Mouse (Mus musculus): Measurements from ENCODE around the gene Unk.

Unk gene

GRCm38 (mm10) chr11:116030898-116031845 is 1.1 kb downstream of the Unk start:
- DNase-seq (ENCODE audit: extremely low spot score): peak; percentile 55

- no peak for DNase-seq (ENCODE audit: extremely low spot score)
Measured at GRCm38 (mm10) chr11:116034584-116034983, 4.5 kb downstream of the Unk start.

GRCm38 (mm10) chr11:116036671-116037070 is 6.5 kb downstream of the Unk start:
- no peak for DNase-seq (ENCODE audit: extremely low spot score)

- no peak for DNase-seq (ENCODE audit: extremely low spot score)
Measured at GRCm38 (mm10) chr11:116037826-116038225, 7.7 kb downstream of the Unk start.

GRCm38 (mm10) chr11:116040593-116040992 is 10.5 kb downstream of the Unk start:
- DNase-seq (ENCODE audit: extremely low spot score): no peak

- no peak for DNase-seq (ENCODE audit: extremely low spot score)
Measured at GRCm38 (mm10) chr11:116041833-116042232, 11.7 kb downstream of the Unk start.

GRCm38 (mm10) chr11:116042372-116043138 is 12.4 kb downstream of the Unk start:
- no peak for DNase-seq (ENCODE audit: extremely low spot score)

- no peak for DNase-seq (ENCODE audit: extremely low spot score)
Measured at GRCm38 (mm10) chr11:116043286-116043685, 13.2 kb downstream of the Unk start.

GRCm38 (mm10) chr11:116045173-116045572 is 15.1 kb downstream of the Unk start:
- DNase-seq (ENCODE audit: extremely low spot score): no peak

GRCm38 (mm10) chr11:116049610-116050009 is 19.5 kb downstream of the Unk start:
- DNase-seq (ENCODE audit: extremely low spot score): no peak

GRCm38 (mm10) chr11:116050196-116050595 is 20.1 kb downstream of the Unk start:
- DNase-seq (ENCODE audit: extremely low spot score): no peak

- no peak for DNase-seq (ENCODE audit: extremely low spot score)
Measured at GRCm38 (mm10) chr11:116053510-116054229, 23.5 kb downstream of the Unk start.

GRCm38 (mm10) chr11:116055873-116056272 is 25.8 kb downstream of the Unk start:
- DNase-seq (ENCODE audit: extremely low spot score): no peak

GRCm38 (mm10) chr11:116057237-116057881 is 27.2 kb downstream of the Unk start:
- no peak for DNase-seq (ENCODE audit: extremely low spot score)

GRCm38 (mm10) chr11:116058022-116058614 is 28.0 kb downstream of the Unk start:
- DNase-seq (ENCODE audit: extremely low spot score): no peak

GRCm38 (mm10) chr11:116058868-116059690 is 29.0 kb downstream of the Unk start:
- DNase-seq (ENCODE audit: extremely low spot score): no peak

GRCm38 (mm10) chr11:116059691-116060025 is 29.5 kb downstream of the Unk start:
- no peak for DNase-seq (ENCODE audit: extremely low spot score)

GRCm38 (mm10) chr11:116060596-116060995 is 30.5 kb downstream of the Unk start:
- no peak for DNase-seq (ENCODE audit: extremely low spot score)

GRCm38 (mm10) chr11:116061641-116062415 is 31.7 kb downstream of the Unk start:
- no peak for DNase-seq (ENCODE audit: extremely low spot score)

- DNase-seq (ENCODE audit: extremely low spot score): no peak
Measured at GRCm38 (mm10) chr11:116062521-116062920, 32.4 kb downstream of the Unk start.
